Mouse (Mus musculus): ENCODE data around the gene Igsf8.
A peak's percentile ranks its signal among the peaks of the same experiment; 100 is the strongest.

Igsf8 gene

GRCm38 (mm10) chr1:172349504-172349903, 88.1 kb downstream of the Igsf8 start:
- no peak for DNase-seq (ENCODE audit: low spot score)

GRCm38 (mm10) chr1:172349916-172350812, 88.7 kb downstream of the Igsf8 start:
- DNase-seq (ENCODE audit: low spot score), result no peak

- no peak for DNase-seq (ENCODE audit: low spot score)
These were observed 90.6 kb downstream of the Igsf8 start for GRCm38 (mm10) chr1:172352001-172352400.

- no peak for DNase-seq (ENCODE audit: low spot score)
These were observed 91.0 kb downstream of the Igsf8 start for GRCm38 (mm10) chr1:172352453-172352852.

GRCm38 (mm10) chr1:172355336-172355735, 93.9 kb downstream of the Igsf8 start:
- no peak for DNase-seq (ENCODE audit: low spot score)

GRCm38 (mm10) chr1:172357550-172357949, 96.1 kb downstream of the Igsf8 start:
- DNase-seq (ENCODE audit: low spot score), result peak; percentile 33

- DNase-seq (ENCODE audit: low spot score), result no peak
These were observed 96.9 kb downstream of the Igsf8 start for GRCm38 (mm10) chr1:172358341-172358740.

GRCm38 (mm10) chr1:172364684-172365083, 103.2 kb downstream of the Igsf8 start:
- peak; percentile 91 for DNase-seq (ENCODE audit: low spot score)

GRCm38 (mm10) chr1:172368768-172369418, 107.5 kb downstream of the Igsf8 start:
- peak; percentile 29 for DNase-seq (ENCODE audit: low spot score)

All from c-Kit-positive CD71-positive TER-119-positive erythroid progenitor cells, embryonic 14.5 days (primary cell).